Mouse (Mus musculus): ENCODE measurements at regions not wholly inside any gene's neighbourhood (a gene's known extent, or its start where the extent isn't known, plus 50 kb on each side); places are given as distances from the start of the nearest gene placed in this dataset.

DNA sequence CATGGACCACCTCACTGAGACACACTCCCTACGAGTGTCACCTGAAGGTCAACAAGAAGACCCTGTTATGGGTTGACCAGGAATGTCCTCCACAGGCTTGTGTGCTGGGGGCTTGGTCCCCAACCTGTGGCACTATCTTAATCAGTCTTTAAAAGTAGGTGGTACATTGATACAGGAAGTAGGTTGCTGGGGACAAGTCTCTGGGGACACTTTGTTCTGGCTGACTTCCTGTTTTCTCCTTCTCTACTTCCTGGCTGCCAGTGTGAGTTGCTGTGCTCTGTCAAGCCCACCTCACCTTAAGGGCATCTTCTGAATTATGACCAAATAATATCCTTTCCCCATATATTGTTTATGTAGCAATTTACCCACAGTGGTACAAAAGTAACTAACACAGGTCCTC lies 96.1 kb downstream of the Cct6b start:
- DNase-seq (ENCODE audit: low spot score in 2 of 2), result no peak

DNA sequence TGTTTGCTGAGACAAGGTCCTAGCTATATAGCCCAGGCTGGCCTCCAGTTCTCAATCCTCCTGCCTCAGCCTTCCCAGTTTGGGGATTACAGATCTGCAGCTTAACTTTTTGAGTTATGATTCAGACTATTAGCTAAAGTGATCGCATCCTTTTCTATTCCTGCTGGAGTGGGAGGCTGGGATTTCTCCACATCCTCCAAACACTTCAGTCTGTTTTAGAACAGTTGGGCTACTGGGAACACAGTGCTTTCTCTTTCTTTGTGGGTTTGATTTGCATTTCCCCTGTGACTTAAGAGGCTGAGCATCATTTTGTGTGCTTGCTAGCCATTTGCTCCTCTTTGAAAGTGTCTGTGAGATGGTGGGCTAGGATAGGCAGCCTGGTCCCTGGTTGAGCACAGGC lies 100.0 kb downstream of the Cct6b start:
- DNase-seq (ENCODE audit: low spot score in 2 of 2), result no peak

DNA sequence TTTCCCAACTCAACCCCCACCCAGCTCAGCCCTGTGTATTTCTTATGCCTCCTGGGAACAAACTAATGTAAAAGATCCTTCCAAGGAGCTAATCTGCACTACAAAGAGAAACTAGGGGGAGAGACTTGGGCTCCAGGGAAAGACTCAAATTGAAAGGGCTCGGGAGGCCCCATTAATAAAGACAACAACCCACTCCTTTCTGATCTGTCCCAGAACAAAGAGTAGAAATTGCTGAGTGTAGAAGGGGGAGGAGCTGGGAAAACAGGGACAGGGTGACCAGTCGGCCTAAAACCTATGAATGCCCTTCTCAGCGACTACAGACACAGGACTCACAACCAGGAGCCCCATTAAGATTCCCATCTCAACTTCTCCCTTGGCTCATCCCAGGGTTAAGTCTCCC lies 102.0 kb downstream of the Cct6b start:
- no peak for DNase-seq (ENCODE audit: low spot score in 2 of 2)

DNA sequence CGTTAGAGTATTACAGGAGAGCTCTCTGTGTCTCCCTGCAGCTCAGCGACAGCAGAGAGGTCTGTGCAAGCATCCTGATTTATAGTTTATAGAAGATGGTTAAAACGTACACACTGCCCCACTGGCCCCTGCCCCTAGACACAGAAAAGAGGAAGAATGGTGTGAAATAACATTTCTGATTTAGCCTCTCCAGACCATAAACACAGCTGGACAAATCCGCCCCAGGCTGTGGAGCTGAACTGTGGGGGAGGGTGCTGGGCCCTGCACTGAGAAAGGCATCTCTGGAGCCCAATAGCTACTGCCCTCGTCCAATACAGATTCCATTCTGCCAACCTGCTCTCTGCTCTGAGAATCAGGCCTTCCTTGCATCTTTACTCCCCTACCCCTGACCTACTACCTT lies 112.4 kb downstream of the Cct6b start:
- no peak for DNase-seq (ENCODE audit: low spot score in 2 of 2)

DNA sequence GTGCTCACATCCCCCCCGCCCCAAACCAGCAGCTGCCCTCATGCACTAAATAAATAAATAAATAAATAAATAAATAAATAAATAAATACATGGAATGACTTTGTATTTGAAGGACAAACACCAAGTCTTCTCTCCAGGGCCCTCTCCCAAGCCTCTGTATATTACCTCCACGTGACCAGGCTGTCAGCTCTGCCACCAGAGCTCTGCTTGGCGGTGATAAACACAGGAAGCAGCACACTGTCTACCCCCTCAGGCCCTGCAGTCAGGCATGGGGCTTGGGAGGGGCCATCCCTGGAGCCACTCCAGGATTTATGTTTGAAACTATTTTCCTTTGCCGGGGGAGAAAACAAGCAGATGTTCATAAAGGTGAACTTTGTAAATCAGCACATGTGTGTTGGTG lies 125.6 kb downstream of the Cct6b start:
- DNase-seq (ENCODE audit: low spot score in 2 of 2), result no peak

DNA sequence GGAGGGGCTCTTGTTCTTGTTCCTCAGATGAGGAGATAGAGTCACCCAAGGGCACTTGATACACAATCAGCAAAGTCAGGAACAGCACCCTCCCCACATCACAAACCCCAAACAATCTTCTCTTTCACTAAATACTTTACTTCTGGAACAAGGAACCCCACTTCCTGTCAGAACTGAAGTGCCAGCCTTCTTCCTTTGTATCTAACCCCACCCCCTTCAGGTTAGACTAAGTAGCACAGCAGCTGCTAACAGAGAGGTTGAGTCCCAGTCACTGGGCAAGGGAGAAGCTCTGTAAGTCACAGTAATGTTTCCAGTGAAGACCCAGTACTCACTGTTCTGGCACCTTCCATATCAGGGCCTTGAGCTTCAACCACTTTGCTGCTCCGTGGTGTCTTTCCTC lies 131.9 kb downstream of the Cct6b start:
- DNase-seq (ENCODE audit: low spot score in 2 of 2), result no peak

DNA sequence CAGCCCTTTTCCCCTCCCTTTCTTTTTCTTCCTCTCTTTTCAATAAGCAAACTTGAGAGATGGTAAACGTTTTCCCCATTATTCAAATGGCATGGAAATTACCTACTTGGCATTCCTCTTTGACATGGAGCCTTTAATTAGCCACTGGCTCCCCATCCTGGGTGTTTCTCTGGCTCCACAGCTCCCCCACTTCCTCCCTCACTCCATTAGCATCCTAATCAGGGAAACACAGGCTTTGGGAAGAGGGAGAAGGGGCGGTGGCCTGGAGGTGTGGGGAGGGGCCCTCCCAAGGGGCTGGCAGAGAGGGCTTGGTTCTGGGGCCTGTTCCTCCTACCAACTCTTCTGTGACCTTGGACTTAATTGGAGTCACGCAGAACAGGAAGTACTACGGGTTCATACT lies 132.7 kb downstream of the Cct6b start:
- no peak for DNase-seq (ENCODE audit: low spot score in 2 of 2)

DNA sequence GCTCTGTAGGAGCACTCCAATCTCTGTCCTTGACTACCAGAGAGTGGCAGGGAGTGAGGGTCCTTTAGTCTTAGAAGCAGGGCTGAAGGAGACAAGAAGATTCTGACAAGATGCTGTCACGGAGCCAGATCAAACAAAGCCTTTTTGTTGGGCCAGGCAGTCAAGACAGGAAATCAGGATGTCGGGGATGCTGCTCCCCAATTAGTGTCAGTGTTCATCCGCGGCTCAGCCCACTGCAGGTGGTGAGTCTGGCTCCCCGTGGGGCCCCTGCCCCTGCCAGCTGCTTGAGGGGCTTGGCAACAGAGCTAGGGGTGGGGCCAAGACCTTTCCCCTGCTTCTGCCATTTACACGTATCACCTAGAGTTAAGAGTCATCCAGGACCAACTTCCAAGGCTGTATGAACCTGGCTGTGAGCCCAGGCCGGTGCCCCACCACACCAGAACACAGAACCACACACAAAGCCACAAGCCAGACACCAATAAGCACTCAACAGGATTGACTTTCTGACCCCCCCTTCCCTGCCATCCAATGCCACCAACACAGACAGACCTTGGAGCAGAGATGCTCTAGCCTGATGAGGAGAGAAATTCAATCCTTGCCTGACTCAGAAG lies 137.5 kb downstream of the Cct6b start:
- DNase-seq (ENCODE audit: low spot score in 2 of 2), result no peak

DNA sequence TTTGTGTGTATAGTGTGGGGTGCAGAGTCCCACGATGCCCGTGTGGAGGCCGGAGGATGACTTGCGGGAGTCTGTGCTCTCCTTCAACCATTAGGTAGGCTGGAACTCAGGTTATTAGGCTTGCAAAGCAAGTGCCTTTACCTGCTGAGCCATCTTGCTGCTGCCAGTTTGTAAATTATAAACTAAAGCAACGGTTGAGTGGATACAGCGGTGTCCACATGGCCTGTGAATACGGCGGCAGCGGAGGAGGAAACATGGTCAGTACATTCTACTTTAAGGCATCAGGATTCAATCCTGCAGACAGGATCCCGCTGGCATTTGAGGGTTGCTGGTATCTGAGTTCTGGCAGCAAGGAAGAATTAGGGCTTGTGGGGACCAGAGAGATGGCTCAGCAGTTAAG lies 143.1 kb downstream of the Cct6b start:
- DNase-seq (ENCODE audit: low spot score in 2 of 2), result no peak

DNA sequence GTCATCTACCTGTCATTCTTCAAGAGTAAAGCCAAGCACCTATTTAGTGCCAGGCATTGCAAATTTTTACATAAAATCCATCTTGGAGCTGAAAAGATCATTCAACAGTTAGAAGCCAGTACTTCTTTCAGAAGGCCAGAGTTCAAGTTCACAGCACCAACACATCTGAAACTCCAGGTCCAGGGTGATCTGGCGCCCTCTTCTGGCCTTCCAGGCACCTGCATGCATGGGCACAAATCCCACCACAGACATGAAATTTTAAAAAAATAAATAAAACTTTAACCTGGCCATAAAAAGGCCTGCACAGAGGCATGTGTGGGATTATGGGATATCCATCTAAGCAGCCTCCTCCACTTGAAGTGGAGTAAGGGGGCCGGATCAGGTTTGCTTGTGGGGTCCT lies 144.7 kb downstream of the Cct6b start:
- DNase-seq (ENCODE audit: low spot score in 2 of 2), result no peak

DNA sequence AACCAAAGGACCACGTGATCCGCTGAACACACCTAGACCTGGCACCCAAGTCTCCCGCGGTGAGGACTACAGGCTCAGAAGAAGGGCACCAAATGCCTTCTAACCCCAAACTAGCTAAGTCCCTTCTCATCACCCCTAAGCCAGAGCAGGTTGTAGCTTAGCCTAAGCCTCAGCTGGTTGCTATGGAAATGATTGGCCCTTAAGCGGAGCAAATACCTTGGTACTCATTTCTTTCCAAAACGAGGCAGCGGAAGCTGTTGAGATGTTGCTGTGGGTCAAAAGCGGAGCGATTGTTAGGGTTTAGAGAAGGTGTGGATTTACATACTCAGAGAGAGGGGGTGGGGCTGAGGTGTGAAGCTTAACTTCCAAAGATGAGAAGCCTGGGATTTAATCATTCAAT lies 145.7 kb downstream of the Cct6b start:
- DNase-seq (ENCODE audit: low spot score in 2 of 2), result no peak

DNA sequence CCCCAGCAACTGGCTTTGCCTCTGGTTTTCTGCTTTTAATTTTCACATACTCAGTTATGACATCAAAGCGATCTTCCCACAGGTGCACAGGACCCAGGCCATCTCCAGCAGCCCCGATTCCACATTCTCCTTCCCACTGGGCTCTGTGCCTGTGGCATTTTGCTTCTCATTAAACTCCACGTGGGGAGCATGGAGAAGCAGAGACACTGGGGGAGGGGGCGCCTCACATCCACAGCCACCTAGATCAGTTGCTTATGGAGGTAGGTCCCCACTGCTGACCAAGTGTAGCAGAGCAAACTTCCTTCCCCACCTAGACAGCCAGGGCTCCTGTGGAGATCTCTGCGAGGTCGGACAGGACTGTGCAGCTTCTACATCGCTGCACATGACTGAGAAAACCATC lies 147.3 kb downstream of the Cct6b start:
- DNase-seq (ENCODE audit: low spot score in 2 of 2), result no peak

DNA sequence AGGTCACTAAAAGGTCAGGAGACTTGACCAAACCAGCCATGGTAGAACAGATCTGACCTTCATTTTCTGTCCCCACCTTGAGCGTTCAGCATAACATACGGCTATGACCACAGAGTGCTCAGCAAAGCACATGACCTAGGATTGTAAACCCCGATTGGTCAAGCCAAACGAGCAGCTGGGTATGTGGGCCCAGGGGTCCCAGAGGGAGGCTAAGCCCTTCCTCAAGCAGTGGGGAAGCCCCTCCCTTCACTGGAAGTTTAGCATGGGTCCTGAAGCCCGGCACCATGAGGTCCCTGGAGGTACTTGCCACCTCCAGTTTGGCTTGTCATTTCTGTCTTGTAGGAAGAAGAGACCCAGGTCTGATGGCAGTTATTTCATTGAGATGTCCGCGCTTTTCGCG lies 149.8 kb downstream of the Cct6b start:
- DNase-seq (ENCODE audit: low spot score in 2 of 2), result no peak

DNA sequence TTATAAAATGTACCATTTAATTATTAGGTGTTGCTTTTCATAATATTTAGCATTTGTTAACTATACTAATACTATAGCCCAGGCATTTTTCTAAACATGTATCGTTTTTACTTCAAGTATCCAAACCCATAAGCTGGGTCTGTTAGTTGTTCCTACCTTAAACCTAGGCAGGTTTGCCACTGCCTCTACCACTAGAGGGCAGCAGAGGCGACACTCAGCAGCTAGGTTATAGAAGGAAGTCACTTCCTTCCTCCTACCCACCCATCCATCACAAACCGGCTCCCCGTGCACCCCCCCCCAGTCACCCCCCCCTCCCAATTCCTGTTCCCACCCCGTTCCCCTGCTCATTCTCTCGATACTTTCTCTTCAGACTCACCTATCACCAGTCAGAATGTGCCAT lies 150.6 kb downstream of the Cct6b start:
- DNase-seq (ENCODE audit: low spot score in 2 of 2), result peak in 1 of 2 experiments; percentile 25

DNA sequence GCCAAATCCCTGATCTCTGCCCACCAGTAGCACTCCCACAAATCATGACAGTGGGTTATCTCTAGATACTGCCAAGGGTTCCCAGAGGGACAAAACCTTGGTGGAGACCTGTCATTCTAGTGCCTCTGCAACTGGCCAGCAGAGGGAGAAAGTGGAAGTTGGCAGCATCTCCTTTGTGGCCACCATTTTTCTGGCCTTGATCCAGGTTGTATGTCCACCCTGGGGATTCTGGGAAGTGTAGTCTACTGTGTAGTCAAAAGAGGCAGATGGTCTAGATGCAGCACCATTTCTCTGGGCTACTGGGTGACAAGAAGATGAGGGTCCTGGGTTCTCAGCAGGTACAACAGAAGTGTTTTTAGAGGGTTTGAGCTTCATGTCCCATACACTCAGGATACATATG lies 152.1 kb downstream of the Cct6b start:
- peak in 1 of 2 experiments; percentile 53 for DNase-seq (ENCODE audit: low spot score in 2 of 2)

DNA sequence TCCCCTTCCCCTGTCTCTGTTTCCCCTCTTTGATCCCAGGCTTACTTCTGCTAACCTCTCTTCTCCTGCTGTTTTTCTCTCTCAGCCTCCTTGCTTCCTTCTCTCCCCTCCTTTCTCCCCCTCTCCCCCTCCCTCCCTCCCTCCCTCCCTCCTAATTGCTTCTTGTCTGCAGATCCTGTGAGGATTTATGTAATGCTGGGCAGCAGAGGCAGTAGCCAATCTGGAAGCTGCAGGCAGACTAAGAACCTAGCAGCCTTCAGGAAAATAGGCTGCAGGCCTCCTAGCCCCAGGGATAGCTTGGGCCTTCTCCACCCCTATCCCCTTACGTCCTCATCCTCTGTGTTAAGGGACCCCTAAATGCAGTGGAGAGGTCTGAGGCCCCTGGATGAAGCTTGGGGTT lies 155.2 kb downstream of the Cct6b start:
- DNase-seq (ENCODE audit: low spot score in 2 of 2), result no peak

DNA sequence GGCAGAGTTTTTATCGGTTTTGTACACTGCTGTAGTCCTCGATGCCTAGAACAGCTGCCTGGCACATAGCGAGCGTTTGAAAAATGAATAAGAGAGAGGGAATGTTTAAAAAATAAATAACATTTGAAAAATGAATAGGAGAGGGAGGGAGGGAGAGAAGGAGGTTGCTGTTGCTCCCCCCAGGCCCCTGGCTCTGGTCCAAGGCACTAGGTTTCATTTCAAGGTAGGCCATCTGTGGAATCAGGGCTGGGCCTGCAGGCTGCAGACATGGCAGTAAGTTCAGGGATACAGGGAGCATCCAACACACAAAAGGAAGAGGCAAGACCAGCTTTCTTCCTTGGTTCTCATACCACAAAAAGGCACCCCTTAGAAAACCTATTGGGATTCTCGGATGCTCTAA lies 156.5 kb downstream of the Cct6b start:
- no peak for DNase-seq (ENCODE audit: low spot score in 2 of 2)

DNA sequence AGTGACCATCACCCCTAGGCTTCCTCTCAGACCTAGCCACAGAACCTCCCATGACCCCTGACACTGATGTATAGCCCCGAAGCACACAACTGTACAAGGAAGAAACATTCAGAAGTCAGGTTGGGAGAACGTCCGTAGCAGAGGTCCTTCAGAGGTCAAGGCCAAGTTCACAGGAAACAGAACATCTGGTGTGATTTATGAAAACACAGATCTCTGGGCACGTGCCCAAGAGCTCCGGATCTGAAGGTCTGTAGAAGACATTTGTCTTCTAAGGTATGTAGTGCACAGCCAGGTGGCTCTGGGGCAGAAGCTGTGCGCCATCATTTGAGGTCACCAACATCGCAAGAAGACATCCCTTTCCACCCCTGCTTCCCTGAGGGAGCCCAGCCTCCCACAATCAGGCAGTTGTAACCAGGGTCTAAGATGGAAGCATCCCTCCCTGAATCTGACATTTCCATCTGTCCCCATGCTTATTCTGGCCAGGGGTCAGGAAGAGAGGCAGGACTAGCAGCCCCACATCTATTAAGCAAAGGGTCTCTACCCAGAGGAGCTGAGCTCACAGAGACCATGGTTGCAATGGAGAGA lies 159.8 kb downstream of the Cct6b start:
- no peak for DNase-seq (ENCODE audit: low spot score in 2 of 2)

DNA sequence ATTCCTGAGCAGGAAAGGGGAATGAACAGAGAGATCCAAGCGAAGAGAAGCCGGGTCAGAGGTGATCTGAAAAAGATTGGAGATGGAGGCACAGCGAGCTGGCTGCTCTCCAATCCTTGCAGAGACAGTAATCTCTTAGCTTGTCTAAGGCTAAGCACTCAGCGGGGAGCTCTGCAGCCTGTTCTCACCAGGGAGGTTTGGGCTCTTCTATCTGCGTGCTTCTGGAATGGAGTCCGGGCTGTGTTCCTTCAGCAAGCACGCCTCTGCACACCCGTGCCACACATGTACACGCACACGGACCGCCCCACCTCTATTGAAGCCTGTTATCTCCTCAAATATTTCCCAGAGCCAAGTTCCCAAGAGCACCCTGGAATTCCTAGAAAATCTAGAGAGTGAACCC lies 161.3 kb downstream of the Cct6b start:
- no peak for DNase-seq (ENCODE audit: low spot score in 2 of 2)

DNA sequence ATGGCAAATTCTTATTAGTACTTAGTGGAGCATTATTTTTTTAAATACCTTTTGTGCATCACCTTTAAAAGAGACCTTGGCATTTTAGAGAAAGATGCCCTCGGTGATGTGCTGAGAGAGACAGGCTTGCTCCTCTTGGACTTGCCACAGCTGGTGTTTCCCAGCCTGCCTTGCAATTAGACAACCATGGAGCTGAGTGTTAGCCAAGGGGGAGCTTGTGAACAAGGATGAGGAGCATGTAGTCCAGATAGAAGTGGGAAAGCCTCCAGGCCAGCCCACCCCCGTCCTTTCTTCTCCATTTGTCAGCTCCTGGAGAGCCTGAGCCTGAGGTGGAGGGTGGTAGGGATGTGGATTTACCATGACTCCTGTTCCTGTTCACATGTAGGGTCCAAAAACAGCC lies 161.9 kb downstream of the Cct6b start:
- DNase-seq (ENCODE audit: low spot score in 2 of 2), result no peak

DNA sequence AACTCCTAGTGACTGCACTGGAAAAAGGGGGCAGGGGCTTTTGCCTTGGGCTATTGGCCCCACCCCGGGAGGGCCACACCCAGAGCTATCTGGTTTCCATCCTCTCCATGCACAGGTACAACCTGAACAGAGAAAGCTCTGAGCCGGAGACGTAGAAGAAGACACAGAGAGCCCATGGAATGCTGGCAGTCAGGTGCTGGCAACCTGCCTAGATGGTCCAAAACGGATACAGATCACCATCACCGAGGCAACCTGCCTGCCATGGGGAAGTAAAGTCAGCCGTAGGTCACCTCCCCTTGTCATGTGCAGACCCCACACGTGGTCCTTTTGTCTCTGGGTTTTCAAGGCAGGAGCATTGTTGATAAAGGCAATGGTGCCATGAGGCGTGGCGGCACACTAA lies 164.0 kb downstream of the Cct6b start:
- no peak for DNase-seq (ENCODE audit: low spot score in 2 of 2)

DNA sequence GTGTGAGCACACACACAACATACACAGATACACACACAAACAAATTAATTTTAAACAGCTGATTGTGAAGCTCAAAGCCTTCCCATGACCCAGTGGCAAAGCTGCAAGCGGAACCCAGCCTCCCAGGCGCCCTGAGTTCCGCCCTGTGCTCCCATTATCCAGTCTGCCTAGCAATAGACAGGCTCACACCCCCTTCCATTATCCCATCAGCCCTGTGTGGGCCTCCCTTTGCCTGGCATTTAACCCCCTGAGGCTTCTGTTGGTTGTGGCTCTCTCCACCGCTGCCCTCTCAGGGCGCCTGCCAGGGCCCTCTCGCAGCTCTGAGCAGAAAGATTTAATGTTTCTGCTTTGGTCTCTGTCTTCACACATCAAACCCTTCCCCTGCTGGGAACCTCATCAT lies 166.4 kb downstream of the Cct6b start:
- no peak for DNase-seq (ENCODE audit: low spot score in 2 of 2)

DNA sequence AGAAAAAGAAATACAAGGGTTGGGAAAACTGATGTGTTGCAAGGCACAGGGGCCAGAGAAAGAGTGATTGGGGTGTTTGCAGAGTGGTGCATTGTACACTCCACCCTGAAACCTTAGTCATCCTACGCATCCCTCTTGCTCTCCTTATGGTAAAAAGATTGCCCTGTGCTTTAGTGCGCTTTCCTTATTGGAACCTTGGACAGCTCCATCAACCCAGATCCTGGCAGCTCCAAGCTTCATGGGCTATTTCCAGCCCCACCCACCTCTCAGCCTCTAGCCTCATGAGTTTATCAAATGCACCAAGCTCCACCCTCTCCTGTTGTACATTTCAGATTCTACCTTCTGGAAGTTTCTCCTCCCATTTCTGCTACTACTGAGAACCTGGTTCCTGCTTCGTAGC lies 167.3 kb downstream of the Cct6b start:
- DNase-seq (ENCODE audit: low spot score in 2 of 2), result no peak

DNA sequence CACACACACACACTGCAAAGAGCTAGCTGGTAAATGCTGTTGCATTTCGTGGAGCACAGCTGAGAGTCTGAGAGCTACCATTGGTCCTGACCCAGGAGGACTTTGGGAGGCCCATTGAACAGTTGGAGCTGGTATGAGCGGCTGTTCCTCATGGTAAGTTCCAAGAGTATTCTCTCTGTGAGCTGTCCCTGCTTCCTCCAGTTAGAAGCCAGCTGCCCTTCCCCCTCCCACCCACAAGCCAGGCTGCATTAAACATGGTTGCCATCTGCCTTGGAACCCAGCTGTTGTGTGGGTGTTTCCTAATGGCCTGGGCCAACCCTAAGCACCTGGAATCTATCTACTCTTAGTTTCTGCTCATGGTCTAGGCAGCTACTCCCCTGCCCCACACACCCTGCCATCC lies 174.4 kb downstream of the Cct6b start:
- DNase-seq (ENCODE audit: low spot score in 2 of 2), result no peak
